Mouse (Mus musculus) embryo, embryonic 10.5 days (tissue): ENCODE data around the gene Gli1.

Experiments used
- DNase-seq: peaks from one replicate; pipeline ENCODE4 v3.0.0-alpha.2; 2015; ENCODE audit warnings: low spot score

Gli1 gene

DNA sequence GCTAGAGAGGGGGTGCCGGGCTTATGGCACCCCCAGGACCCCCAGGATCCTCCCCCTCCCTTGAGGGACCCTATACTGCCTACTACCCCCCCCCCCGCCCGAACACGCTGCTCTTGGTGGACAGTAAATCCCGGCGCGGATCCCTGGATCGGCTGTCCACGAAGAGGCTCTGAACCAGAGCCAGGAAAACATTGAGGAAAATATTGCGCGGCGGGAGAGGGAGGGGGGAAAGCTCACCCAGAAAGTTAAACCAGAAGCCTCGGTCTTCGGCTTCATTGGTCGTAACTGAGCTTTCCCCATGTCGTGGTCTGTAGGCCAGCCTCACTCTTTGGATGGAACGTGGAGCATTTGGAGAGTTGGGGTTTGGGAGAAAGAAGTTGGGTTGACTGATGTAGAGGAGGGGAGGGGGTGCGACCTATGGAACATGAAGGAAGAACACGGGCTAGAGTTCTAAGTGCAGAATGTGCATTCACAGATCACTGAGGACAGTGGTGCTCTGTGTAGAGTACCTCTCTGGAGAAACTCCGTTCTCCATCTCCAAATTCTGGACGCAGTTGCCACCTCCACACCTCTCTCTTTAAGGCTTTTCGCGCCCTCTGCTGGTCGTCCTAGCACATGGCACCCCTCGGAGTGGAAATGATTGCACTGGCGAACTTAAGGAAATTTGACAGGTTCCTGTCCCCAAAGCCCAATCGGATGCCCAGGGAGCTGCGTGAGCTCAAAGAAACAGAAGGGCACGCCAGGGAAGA lies at the start of gene Gli1:
Gene Gli1 (minus strand): TSS at position 84 of the 749 bp plus-strand sequence.
- peak; percentile 96 for DNase-seq

DNA sequence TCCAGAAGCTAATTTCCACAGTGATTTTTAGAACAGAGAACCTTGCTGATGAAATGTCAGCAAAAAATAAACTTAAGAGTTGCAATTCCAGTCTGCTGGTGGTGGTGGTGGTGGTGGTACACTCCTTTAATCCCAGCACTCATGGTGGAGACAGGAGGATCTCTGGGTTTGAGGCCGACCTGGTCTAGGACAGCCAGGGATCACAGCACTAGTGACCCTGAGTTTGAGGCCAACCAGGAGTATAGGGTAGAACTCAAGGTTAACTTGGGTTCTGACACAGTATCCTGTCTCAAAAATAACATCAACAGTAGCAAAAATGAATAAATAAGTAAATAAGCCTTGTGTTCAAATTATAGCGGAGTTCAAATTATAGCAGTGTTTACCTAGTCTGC lies 40.0 kb upstream of the Gli1 start:
- DNase-seq: peak; percentile 13

GRCm38 (mm10) chr10:127380767-127381742 lies 39.3 kb upstream of the Gli1 start:
- peak; percentile 84 for DNase-seq

GRCm38 (mm10) chr10:127380251-127380691 lies 38.5 kb upstream of the Gli1 start, which contains the start of gene R3hdm2:
Gene R3hdm2 (plus strand): TSS chr10:127380327.
- peak; percentile 96 for DNase-seq

DNA sequence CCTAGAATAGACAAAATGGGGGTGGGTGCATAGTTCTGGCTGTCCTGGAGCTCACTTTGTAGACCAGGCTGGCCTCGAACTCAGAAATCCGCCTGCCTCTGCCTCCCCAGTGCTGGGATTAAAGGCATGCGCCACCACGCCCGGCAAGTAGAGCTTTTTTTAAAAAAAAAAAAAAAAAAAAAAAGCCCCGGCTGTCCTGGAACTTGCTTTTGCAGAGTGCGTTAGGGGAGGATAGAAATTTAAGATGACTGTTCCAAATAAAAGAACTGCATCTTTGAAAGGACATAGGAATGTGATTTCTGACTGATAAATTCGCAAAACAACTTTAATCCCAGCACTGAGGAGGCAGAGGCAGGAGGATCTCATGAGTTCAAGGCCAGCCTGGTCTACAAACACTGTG lies 37.9 kb upstream of the Gli1 start:
- DNase-seq: no peak

- DNase-seq: no peak
These were observed 35.9 kb upstream of the Gli1 start for GRCm38 (mm10) chr10:127377700-127378099.

DNA sequence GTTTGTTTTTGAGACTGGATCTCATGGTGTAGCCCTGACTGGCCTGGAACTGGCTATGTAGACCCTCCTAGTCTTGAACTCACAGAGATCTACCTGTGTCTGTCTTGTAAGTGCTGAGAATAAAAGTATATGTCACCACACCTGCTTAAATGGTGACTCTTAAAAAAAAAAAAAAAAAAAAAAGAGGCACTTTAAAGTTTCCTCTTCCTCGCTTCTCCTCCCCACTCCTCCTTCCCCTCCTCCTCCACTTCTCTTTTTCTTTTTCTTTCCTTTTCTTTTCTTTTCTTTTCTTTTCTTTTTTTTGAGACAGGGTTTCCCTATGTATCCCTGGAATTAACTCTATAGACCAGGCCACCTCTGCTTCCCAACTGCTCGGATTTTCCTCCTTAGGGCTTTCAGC lies 29.2 kb upstream of the Gli1 start:
- no peak for DNase-seq

DNA sequence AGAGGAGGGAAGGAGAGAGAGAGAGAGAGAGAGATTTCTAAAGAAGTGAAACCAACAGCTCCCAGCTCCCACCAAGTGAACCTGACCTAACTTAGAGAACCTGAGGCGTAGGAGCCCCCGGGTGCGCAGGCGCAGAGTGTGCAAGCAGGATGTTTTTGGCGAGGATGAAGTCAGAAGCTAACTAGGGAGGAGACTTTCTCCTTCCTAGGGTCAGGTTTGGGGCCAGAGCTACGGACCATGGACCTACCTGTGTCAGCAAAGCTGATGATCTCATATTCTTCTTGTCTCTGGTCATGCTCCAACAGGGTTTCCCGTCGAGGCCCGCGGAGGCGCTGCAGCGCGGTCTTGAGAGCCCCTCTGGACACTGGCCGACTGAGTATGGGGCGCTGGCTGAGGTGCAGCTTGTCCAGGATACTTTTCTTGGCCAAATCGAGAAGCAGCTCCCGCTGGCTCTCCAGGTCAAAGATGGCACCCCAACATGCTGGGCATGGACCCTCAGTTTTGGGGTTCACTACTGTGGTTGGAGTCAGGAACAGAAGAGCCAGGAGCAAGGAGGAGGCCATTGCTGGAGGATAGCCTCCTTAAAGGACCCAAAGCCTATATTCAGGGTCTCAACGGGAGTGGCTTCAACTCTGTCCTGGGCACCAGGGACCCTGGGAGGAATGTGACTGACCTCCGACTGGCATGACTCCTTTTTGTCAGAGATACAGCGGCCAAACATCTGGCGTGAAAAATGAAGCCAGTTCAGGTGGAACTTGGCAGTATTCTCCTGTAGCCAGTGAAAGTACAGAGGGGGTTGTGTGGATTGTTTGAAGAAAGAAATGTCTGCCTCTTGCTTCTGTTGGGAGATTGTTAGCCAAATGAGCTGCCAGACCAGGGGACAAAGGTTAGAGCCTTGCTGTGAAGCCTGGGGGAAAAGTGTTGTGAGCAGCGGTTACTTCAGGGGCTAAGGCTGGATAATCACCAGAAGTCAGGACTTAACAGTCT lies 28.4 kb upstream of the Gli1 start, which contains the start of gene Inhbc:
Gene Inhbc (minus strand): TSS at position 598 of the 987 bp plus-strand sequence.
- no peak for DNase-seq

DNA sequence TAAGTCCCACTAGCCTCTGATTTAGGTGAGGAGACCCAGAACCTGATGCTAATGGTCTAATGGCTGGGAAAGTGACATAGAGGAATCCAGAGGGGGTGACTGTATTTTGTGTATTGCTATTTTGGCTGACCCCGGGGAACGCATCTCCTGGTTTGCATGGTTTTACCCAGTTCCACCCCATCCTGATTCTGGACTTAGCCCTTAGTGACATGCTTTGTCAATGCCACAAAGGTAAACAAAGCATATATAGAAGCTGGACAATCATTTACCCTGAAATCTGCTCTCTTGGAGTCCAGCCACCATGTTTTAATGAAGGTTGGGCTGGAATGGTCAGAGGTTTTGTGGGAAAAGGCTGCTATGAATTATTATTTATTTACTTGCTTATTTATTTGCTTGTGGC lies 26.5 kb upstream of the Gli1 start:
- no peak for DNase-seq

- no peak for DNase-seq
These were observed 25.3 kb upstream of the Gli1 start for GRCm38 (mm10) chr10:127367116-127367515.

- DNase-seq: no peak
These were observed 18.9 kb upstream of the Gli1 start for GRCm38 (mm10) chr10:127360714-127361113.

GRCm38 (mm10) chr10:127355336-127355735 lies 13.6 kb upstream of the Gli1 start:
- no peak for DNase-seq

DNA sequence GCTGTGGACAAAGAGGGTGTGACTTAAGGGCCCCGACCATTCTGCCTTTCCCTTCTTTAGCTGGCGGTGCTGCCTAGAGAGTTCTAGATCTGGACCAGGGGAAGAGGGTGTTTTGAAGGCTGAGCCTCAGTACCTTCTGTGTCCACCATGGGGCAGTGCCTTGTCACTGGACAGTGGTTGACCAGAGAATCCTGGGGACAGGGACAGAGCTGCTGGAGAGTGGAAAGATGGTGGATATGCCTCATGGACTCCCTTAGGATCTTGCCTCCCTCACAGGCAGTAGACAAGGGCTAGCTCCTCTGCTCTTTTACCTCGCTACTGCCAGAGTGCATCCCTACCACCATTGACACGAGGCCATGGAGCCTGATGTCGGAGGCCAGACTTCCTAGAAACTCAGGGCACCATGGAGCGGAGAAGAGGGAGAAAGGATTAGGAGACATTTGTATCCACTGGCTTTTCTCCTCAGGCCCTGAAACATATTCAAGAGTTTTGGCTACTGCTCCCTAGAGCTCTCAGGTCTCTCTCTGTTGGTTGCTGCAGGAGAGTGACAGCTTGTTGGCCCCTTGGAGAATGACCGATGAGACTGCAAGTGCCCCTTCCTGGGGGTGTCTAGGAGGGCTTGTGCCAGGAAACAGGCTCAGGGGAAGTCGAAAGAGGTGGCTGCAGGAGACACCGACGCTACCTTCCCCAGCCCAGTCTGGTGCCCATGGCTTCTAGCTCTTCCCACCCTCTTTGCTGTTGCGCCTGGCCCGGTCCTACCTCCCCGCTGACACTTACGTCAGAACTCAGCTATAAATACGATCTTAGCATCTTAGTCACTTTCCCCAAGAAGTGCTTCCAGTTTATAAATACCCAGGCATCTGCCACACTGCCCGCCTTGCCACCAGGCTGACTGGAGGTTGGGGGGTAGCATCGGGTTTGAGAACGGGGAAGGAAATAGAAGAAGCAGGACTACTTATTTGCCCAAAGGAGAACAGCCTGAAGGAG lies 12.4 kb upstream of the Gli1 start, which contains the start of gene Inhbe:
Gene Inhbe (minus strand): TSS at position 503 of the 987 bp plus-strand sequence.
- peak; percentile 34 for DNase-seq

GRCm38 (mm10) chr10:127352766-127353165 lies 11.0 kb upstream of the Gli1 start:
- no peak for DNase-seq

DNA sequence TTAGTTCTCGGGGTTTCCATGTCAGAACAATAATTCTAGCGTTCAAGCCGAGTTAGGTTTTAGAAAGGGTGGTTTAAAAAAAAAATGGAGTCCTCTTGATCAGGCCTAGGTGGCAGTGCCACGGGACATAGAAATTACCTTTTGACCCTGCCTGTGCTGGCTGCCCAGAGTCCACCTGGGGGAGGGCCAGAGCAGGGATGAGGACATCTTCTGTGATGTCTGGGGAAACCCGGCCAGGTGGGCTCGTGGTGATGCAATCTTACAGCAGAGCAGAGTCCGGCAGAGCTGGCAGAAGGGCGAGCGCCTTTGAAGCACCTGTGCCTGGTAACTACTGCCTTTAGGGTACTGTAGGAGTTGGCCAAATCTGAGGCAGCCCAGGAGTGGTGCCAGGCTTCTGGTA lies 10.4 kb upstream of the Gli1 start:
- no peak for DNase-seq

GRCm38 (mm10) chr10:127351719-127352118 lies 9.9 kb upstream of the Gli1 start:
- DNase-seq: no peak

GRCm38 (mm10) chr10:127351285-127351595 lies 9.5 kb upstream of the Gli1 start:
- DNase-seq: no peak

DNA sequence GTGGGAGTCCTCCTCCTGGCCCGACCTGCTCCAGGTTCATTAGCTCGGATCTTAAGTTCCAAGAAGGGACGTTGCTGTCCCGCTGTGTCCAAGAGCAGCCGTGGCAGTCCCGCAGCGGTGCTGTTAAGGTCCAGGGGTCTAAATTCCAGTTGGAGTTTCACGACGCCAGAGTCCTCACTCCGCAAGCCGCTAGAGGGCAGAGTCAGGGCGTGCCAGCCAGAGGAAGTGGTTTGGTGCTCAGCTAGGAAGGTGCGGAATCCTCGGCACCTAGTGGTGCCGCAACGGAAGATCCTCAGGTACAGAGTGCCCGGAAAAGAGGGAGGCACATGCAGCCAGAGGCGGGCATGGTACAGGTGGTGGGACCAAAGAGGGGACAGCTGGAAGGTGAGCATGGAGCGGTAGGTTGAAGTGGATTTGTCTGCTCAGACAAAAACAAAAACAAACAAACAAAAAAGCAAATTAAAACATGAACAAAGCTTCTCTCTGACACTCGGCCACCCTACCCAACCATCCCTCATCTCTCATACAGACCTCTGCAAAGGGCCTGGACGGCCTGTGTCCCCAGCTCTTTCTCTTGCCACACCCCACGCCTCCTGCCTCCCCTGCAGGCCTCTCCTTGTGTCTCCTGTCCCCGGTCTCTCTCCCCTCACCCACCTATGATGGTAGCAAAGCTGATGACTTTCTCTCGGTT lies 9.0 kb upstream of the Gli1 start:
- DNase-seq: peak; percentile 84

GRCm38 (mm10) chr10:127349810-127350209 lies 8.0 kb upstream of the Gli1 start:
- no peak for DNase-seq

DNA sequence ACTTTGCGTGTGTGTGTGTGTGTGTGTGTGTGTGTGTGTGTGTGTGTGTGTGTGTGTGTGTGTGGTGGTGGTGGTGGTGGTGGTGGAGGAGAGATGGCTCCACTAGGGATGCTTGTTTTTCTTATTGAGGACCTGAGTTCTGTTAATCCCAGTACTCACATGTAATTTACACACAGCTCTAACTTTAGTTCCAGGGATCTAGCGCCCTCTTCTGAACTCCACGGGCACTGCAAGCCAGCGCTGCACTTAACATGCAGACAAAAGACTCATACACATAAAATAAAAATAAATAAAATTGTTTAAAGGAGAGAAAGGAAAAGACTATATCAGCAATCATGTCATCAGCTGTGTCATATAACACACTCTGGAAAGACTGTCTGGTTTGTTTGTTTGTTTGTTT lies 7.2 kb upstream of the Gli1 start:
- no peak for DNase-seq
